ENCODE assay signal across 7 mouse cellular contexts in the genomic region with DNA sequence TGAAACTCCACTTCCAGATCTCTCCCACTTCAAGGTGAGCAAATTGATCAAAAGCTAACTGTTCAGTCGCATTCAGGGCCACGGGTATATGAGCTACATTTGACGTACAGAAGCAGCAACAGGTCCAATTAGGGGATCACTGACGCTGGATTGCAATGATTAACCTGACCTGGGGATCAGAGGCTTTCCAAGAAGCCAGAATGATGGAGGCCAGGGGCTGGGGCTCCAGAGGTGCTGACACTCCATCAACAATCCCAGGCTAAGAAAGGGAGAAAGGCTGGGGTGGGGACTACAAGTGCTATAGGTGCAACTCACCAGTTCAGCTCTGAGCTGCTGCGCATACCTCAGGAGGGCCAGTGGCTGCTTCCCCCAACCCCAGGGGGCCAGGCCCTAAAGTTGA. TPM values are rescaled to one million over a fixed set of nuclear protein-coding genes. Genes with fewer than 3 reads are reported as not detected.
DNase-seq lines count a peak whose midpoint lies in the region; ATAC-seq and TF ChIP-seq lines count a peak whose summit lies in the region.

No protein-coding gene starts in this region.

- no peak for TF ChIP-seq CTCF in lung, adult 2 months (IDR thresholded peaks at IDR 0.05; ENCODE audit: insufficient read depth, low read length)

- intact Hi-C loops in left cerebral cortex, postnatal 4 days (cut with DNase I), result no loop called here

- no peaks in the 10 kb centered on the region for H3K36me3 ChIP-seq in forebrain, embryonic 15.5 days
- H3K36me3 ChIP-seq in limb, embryonic 14.5 days (ENCODE audit: control insufficient read depth, insufficient read depth, low read length), result no peaks in the 10 kb centered on the region
- no peaks in the 10 kb centered on the region for H3K36me3 ChIP-seq in stomach, embryonic 14.5 days (ENCODE audit: control insufficient read depth, insufficient read depth, low read length)

- H3K27ac ChIP-seq in forebrain, embryonic 15.5 days (replicated peaks), result no peak overlapping the region
- no peak overlapping the region for H3K27ac ChIP-seq in limb, embryonic 14.5 days (replicated peaks; ENCODE audit: low read depth, low read length)
- no peak overlapping the region for H3K27ac ChIP-seq in stomach, embryonic 14.5 days (ENCODE audit: low read length)

- 0 out of 2 replicates have a peak, but pooled peaks cover 3% of the 10 kb centered on the region for H3K4me1 ChIP-seq in lung, adult 2 months (ENCODE audit: control insufficient read depth, insufficient read depth, low read length)
- peaks cover 16% of the 10 kb centered on the region for H3K4me1 ChIP-seq in forebrain, embryonic 15.5 days
- peaks cover 30% of the 10 kb centered on the region for H3K4me1 ChIP-seq in limb, embryonic 14.5 days (ENCODE audit: control insufficient read depth, insufficient read depth, low read length)
- H3K4me1 ChIP-seq in stomach, embryonic 14.5 days (ENCODE audit: control insufficient read depth, insufficient read depth, low read length), result peaks cover 41% of the 10 kb centered on the region

- DNase-seq in lung, adult 2 months, result no peak
- DNase-seq in lung, postnatal 36 days, result no peak
- no peak for DNase-seq in limb, embryonic 14.5 days (ENCODE audit: low spot score)
- no peak for DNase-seq in left cerebral cortex, postnatal 4 days
- DNase-seq in layer of hippocampus, adult 11-12 months (ENCODE audit: low spot score), result no peak

- 0 out of 2 replicates have a peak overlapping the region, but pooled peaks have one; percentile 39 for H3K9ac ChIP-seq in forebrain, embryonic 15.5 days (replicated peaks)
- H3K9ac ChIP-seq in limb, embryonic 14.5 days (ENCODE audit: low read depth, low read length, severe bottlenecking), result peak overlapping the region; percentile 71
- peak overlapping the region; percentile 15; the same call in 1 of the 2 replicates for H3K9ac ChIP-seq in stomach, embryonic 14.5 days (replicated peaks; ENCODE audit: low read depth, low read length)

- 64% methylated on average over 5 of the region's 5 CpGs for WGBS in lung, adult 2 months
- WGBS in forebrain, embryonic 15.5 days, result 37% methylated on average over 5 of the region's 5 CpGs
- WGBS in limb, embryonic 14.5 days, result 17% methylated on average over 5 of the region's 5 CpGs
- WGBS in stomach, embryonic 14.5 days, result 28% methylated on average over 5 of the region's 5 CpGs

- no peak for ATAC-seq in forebrain, embryonic 15.5 days (replicated peaks)
- no peak for ATAC-seq in limb, embryonic 14.5 days (ENCODE audit: low FRiP score, low read depth)
- no peak for ATAC-seq in stomach, embryonic 14.5 days (ENCODE audit: insufficient number of reproducible peaks, insufficient read depth, low FRiP score, low read depth)

- H3K9me3 ChIP-seq in forebrain, embryonic 15.5 days, result no peaks in the 10 kb centered on the region
- no peaks in the 10 kb centered on the region for H3K9me3 ChIP-seq in limb, embryonic 14.5 days (ENCODE audit: control insufficient read depth, low read length)
- H3K9me3 ChIP-seq in stomach, embryonic 14.5 days (ENCODE audit: control insufficient read depth, low read depth, low read length), result no peaks in the 10 kb centered on the region

- no peak for TF ChIP-seq POLR2A in lung, adult 2 months (IDR thresholded peaks at IDR 0.05; ENCODE audit: borderline replicate concordance, extremely low read depth, low read depth, low read length)
- no peak for TF ChIP-seq POLR2A in limb, embryonic 14.5 days (IDR thresholded peaks at IDR 0.05; ENCODE audit: borderline replicate concordance, extremely low read depth, insufficient read depth, insufficient read length)

- peak overlapping the region; percentile 39 for H3K4me3 ChIP-seq in lung, adult 2 months (replicated peaks; ENCODE audit: extremely low read depth, low read depth, low read length)
- peak overlapping the region; percentile 45 for H3K4me3 ChIP-seq in forebrain, embryonic 15.5 days
- peak overlapping the region; percentile 62 for H3K4me3 ChIP-seq in limb, embryonic 14.5 days (replicated peaks; ENCODE audit: low read length)
- peak overlapping the region; percentile 52 for H3K4me3 ChIP-seq in stomach, embryonic 14.5 days (ENCODE audit: low read depth, low read length)

- H3K27me3 ChIP-seq in forebrain, embryonic 15.5 days, result peaks cover 8% of the 10 kb centered on the region; the same call in 1 of the 2 replicates
- 0 out of 2 replicates have a peak, but pooled peaks cover 14% of the 10 kb centered on the region for H3K27me3 ChIP-seq in limb, embryonic 14.5 days (ENCODE audit: control insufficient read depth, insufficient read depth, low read length)
- no peaks in the 10 kb centered on the region for H3K27me3 ChIP-seq in stomach, embryonic 14.5 days (ENCODE audit: control insufficient read depth, insufficient read depth, low read length)

- peak overlapping the region; percentile 71 for H3K4me2 ChIP-seq in forebrain, embryonic 15.5 days (replicated peaks)
- H3K4me2 ChIP-seq in limb, embryonic 14.5 days (replicated peaks; ENCODE audit: low read depth, low read length, severe bottlenecking), result peak overlapping the region; percentile 88
- peak overlapping the region; percentile 74 for H3K4me2 ChIP-seq in stomach, embryonic 14.5 days (replicated peaks; ENCODE audit: low read depth, low read length)

RNA-seq across cellular contexts. Expression of a gene that starts 0.7 kb away (rescaled TPM):
- 27.2 and 28.1 TPM in 2 replicates for polyA plus RNA-seq in lung, adult 2 months (2012; rRNA removed)
- polyA plus RNA-seq in forebrain, embryonic 15.5 days (2015; fragmentation: Nextera tagmentation; extraction: Ambion mirVana), result 4.9 and 5.8 TPM in 2 replicates
- polyA plus RNA-seq in limb, embryonic 14.5 days (2012; rRNA removed), result 30.8 and 37.7 TPM in 2 replicates
- polyA plus RNA-seq in limb, embryonic 14.5 days (2014; fragmentation: Nextera tagmentation; extraction: Ambion mirVana), result 31.2 and 36.5 TPM in 2 replicates
- 25.8 and 27.2 TPM in 2 replicates for polyA plus RNA-seq in stomach, embryonic 14.5 days (2014; fragmentation: Nextera tagmentation; extraction: Ambion mirVana)
- total RNA-seq in left cerebral cortex, postnatal 4 days (2021), result 10 to 100 TPM; 10.1 to 12.4 TPM

Comparison
In these comparisons a context has a peak if more than half of its experiments do, and no peak if none do; other contexts are left out.
1. H3K9ac ChIP-seq: peak in every context shown above with its lines; median percentile 71 in limb, embryonic 14.5 days; 39 in forebrain, embryonic 15.5 days; 15 in stomach, embryonic 14.5 days.